Mouse (Mus musculus): Measurements from ENCODE around the gene Smim13. TPM values are rescaled to one million over a fixed set of nuclear protein-coding genes. Genes with fewer than 3 reads are reported as not detected.
"Not testable (repeated sequence)": the region's sequence is repeated elsewhere in the genome, so short reads cannot be mapped to it uniquely, and the experiment has no call there.

The Smim13 gene
- polyA plus RNA-seq, 1 experiment from 2014 or later: 13.6 TPM

DNA sequence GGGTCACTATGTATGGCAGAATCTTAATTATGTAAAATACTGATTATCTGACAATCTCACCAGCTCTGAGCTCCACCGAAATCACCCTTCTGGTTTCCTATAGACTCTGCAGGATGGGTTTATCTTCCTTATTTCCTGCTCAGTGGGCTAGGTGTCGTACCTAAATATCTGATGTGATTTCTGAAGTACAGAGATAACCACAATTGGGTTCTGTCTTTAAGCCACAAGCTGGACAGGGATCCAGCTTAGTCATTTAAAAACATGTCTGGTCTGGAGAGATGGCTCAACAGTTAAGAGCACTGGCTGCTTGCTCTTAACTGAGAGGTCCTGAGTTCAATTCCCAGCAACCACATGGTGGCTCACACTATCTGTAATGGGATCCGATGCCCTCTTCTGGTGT lies 7.3 kb downstream of the Smim13 start:
- no peaks in the 10 kb centered on the region for H3K9me3 ChIP-seq (replicated peaks)
- no peak overlapping the region for H3K27ac ChIP-seq (ENCODE audit: poor library complexity, severe bottlenecking)
- H3K36me3 ChIP-seq: no peaks in the 10 kb centered on the region
- no peak overlapping the region for H3K4me2 ChIP-seq
- no peak overlapping the region for H3K9ac ChIP-seq
- H3K4me3 ChIP-seq: no peak overlapping the region
- WGBS: 74% methylated on average over 3 of the region's 3 CpGs
- H3K27me3 ChIP-seq (replicated peaks): no peaks in the 10 kb centered on the region
- peaks cover 11% of the 10 kb centered on the region for H3K4me1 ChIP-seq (replicated peaks)
- no peak for ATAC-seq (ENCODE audit: insufficient number of reproducible peaks, low FRiP score)

DNA sequence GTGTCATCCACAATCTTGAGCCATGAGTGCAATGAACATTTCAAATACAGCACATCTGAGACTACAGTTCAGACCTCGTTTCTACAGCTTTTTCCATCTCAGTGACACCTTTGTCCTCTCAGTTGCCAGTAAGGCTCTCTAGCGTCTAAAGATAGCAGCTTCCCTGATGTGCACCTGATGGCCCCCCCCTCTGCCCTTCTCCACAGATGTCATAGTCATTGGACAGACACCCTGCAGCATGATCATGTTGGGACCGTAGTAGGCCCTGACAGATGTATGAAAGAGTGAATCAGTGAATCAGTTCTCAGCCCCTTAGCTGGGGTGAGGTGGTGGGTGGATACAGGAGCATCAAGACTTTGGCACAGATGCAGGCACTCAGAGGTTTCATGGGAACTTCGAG lies 8.2 kb downstream of the Smim13 start:
- WGBS: 62% methylated on average over 4 of the region's 4 CpGs
- no peak for ATAC-seq (ENCODE audit: insufficient number of reproducible peaks, low FRiP score)
- no peaks in the 10 kb centered on the region for H3K9me3 ChIP-seq (replicated peaks)

DNA sequence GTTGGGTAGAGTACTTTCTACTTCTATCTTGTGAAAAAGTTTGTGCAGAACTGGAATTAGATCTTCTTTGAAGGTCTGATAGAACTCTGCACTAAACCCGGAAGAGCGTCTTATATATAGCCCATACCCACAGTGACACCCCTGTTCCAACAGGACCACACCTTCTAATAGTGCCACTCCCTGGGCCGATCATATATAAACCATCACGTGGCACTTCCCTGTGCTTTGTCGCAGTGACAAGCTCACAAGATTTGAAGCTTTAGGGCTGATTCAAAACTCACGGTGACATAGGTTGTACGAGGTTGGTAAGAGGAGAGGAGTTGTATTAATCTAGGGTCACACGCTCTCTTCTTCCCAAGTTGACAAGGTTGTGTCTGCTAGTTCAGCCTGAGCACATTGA lies 12.0 kb downstream of the Smim13 start:
- not testable (repeated sequence) for H3K4me3 ChIP-seq; ATAC-seq (ENCODE audit: insufficient number of reproducible peaks, low FRiP score); H3K36me3 ChIP-seq; H3K4me2 ChIP-seq; H3K27me3 ChIP-seq (replicated peaks); H3K27ac ChIP-seq (ENCODE audit: poor library complexity, severe bottlenecking); H3K9me3 ChIP-seq (replicated peaks); H3K9ac ChIP-seq
- H3K4me1 ChIP-seq (replicated peaks): peaks cover 10% of the 10 kb centered on the region; the same call in 1 of the 2 replicates
- WGBS: 87% methylated on average over 8 of the region's 8 CpGs

More for the DNA sequence above, 8.2 kb downstream of the Smim13 start:
- Histone ChIP-seq H3K36me3 (no peaks in the 10 kb centered on the region), H3K9ac (no peak overlapping the region), H3K4me1 (replicated peaks) (peaks cover 7% of the 10 kb centered on the region; the same call in 1 of the 2 replicates), H3K4me3 (no peak overlapping the region), H3K27ac (ENCODE audit: poor library complexity, severe bottlenecking) (no peak overlapping the region), H3K4me2 (no peak overlapping the region), H3K27me3 (replicated peaks) (no peaks in the 10 kb centered on the region)

DNA sequence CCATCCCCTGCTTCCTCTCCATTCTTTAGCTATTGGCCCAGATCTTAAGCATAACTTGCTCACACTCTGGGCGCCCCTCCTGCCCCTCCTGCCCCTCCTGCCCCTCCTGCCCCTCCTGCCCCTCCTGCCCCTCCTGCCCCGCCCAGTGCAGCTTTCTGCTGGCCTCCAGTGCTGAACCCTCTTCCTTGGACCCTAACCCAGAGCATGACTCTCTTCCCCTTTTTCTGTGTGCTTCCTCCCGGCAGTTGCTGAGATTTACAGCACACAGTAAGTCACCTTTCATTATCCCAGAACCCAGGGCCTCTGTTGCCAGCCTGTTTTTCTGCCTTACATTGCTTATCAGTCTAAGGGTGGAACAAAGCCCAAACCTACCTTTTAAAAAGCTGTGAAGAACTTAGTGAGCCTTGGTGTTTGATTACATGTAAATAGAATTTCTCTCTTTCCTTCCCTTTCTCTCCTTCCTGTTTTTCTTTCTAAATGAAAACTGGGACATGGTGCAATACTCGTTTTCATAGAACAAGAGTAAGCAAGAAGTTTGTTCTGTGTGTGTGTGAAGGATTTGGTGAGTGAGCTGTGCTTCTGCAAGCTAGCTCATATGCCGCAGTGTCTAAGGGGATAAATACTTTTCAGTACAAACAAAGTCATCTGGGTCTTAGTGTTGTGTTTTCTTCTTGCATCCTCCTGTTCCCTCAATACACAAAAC lies 13.8 kb downstream of the Smim13 start:
- no peak for ATAC-seq (ENCODE audit: insufficient number of reproducible peaks, low FRiP score)
- Histone ChIP-seq H3K27ac (ENCODE audit: poor library complexity, severe bottlenecking) (no peak overlapping the region), H3K9me3 (replicated peaks) (no peaks in the 10 kb centered on the region; the same call in 1 of the 2 replicates), H3K4me3 (no peak overlapping the region), H3K36me3 (no peaks in the 10 kb centered on the region), H3K9ac (no peak overlapping the region), H3K4me2 (no peak overlapping the region), H3K27me3 (replicated peaks) (no peaks in the 10 kb centered on the region), H3K4me1 (replicated peaks) (peaks cover 9% of the 10 kb centered on the region)
- 71% methylated on average over 5 of the region's 5 CpGs for WGBS

DNA sequence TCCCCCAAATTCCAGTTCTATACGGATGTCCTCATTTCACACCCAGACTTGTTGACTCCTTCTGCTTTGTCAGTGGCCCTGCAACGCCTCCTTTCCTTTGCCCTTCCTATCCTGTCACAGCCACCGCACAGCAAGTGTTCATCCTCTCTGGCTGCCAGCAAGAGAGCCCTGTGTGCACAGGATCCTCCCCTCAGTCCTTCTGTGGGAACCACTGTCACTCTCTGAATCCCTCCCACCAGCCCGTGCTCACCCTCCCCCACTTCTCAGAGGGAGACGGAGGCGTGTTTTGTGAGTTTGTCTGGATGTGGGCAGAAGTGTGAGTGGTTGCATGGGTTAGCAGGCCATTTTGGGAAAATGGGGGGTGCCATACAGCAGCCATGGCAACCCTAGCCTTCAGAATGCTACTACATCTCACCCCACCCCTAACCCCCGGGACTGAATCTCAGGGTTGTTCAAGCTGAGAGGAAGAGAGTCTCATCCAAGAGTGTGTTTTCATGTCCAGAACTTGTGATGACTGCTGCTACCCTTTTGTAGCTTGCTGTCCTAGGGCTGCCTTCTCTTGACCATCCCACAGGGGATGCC lies 18.3 kb downstream of the Smim13 start:
- Histone ChIP-seq H3K4me2 (0 out of 2 replicates have a peak overlapping the region, but pooled peaks have one; percentile 25), H3K4me1 (replicated peaks) (peaks cover 9% of the 10 kb centered on the region), H3K9ac (no peak overlapping the region), H3K9me3 (replicated peaks) (no peaks in the 10 kb centered on the region; the same call in 1 of the 2 replicates), H3K4me3 (no peak overlapping the region), H3K36me3 (no peaks in the 10 kb centered on the region), H3K27me3 (replicated peaks) (no peaks in the 10 kb centered on the region), H3K27ac (ENCODE audit: poor library complexity, severe bottlenecking) (no peak overlapping the region)
- ATAC-seq (ENCODE audit: insufficient number of reproducible peaks, low FRiP score): no peak
- 36% methylated on average over 7 of the region's 7 CpGs for WGBS

DNA sequence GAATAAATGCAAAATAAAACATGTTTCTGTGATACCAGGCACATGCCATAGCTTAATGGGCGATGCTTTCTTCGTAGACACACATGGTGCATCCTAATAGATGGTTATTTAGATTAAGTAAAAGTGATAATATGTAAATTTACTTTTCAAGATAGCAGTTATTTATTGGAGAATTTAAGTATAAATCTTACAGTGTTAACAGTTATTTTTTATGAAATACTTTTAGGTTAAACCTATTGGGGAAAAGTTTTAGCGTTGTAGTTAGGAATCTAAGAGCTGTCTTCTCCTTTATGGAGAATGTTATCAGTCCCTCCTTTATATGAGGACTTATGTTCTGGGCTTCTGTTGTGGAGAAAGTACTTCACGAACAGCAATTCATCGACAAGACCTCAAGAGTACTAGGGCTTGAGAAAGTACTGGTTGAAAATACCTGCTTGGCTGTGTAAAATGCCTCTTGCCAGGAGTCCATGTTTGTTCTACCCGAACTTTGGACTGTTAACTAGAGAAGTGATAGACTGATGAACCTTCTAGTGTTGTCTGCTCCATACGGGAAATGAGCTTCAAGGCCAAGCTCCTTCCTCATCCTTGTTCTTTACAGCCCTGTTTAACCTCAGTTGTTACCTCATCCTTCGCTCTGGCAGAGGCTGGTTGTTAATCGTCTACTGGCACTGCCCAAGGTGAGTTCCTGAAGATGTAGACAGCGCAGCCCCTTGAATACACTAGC lies 24.4 kb downstream of the Smim13 start, which contains the start of gene Gm17364:
Gm17364 (minus strand) TSS at position 51 of the 724 bp plus-strand sequence.
- Histone ChIP-seq H3K27ac (ENCODE audit: poor library complexity, severe bottlenecking) (no peak within 1 kb of the TSS), H3K4me1 (replicated peaks) (no peaks in the 10 kb centered on the region), H3K36me3 (peaks cover 8% of the 10 kb centered on the region), H3K9ac (no peak within 1 kb of the TSS), H3K9me3 (replicated peaks) (peaks cover 7% of the 10 kb centered on the region; the same call in 1 of the 2 replicates), H3K4me3 (no peak within 1 kb of the TSS), H3K27me3 (replicated peaks) (no peaks in the 10 kb centered on the region), H3K4me2 (no peak within 1 kb of the TSS)
- no peak for ATAC-seq (ENCODE audit: insufficient number of reproducible peaks, low FRiP score)
- 87% methylated on average over 10 of the region's 10 CpGs for WGBS

DNA sequence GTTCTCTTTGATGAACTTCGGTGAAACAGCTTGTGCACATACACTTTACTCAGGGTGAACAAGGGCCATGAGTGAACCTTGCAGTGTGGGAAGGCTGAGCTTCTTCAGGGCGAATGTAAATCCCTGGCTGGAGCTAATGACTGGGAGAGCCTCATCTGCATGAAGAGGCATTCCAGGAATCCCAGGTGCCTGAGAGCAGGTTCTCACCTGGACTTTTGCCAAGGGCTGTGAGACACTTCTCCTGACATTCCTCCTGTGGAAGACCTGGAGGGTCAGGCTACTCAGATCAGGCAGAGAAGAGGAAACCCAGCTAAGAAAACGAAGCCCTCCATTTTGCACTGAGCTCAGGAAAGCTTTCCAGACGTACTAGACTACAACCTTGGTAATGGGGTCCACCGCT lies 31.1 kb downstream of the Smim13 start:
- H3K4me2 ChIP-seq: no peak overlapping the region
- no peak overlapping the region for H3K9ac ChIP-seq
- peaks cover 7% of the 10 kb centered on the region for H3K4me1 ChIP-seq (replicated peaks)
- 66% methylated on average over 5 of the region's 5 CpGs for WGBS
- H3K36me3 ChIP-seq: no peaks in the 10 kb centered on the region
- H3K27me3 ChIP-seq (replicated peaks): peaks cover 5% of the 10 kb centered on the region; the same call in 1 of the 2 replicates
- no peak overlapping the region for H3K4me3 ChIP-seq
- peaks cover 7% of the 10 kb centered on the region; the same call in 1 of the 2 replicates for H3K9me3 ChIP-seq (replicated peaks)
- no peak for ATAC-seq (ENCODE audit: insufficient number of reproducible peaks, low FRiP score)
- H3K27ac ChIP-seq (ENCODE audit: poor library complexity, severe bottlenecking): no peak overlapping the region

DNA sequence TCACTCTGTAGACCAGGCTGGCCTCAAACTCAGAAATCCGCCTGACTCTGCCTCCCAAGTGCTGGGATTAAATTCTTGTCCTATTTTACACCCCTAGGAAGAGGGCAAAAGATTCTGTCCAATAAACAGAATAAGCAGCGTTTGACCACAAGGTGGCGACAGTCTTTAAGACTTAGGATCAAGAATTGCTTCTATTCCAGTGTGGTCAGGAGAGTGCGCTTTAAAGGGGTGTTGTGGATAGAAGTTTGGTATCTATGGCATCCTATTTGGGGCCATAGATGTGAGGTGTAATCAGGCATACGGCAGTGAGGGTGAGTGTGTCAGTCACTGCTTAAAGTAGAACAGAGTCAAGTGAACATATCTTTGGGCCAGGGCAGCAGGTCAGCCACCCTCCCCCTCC lies 33.6 kb downstream of the Smim13 start:
- WGBS: 19% methylated on average over 5 of the region's 5 CpGs

DNA sequence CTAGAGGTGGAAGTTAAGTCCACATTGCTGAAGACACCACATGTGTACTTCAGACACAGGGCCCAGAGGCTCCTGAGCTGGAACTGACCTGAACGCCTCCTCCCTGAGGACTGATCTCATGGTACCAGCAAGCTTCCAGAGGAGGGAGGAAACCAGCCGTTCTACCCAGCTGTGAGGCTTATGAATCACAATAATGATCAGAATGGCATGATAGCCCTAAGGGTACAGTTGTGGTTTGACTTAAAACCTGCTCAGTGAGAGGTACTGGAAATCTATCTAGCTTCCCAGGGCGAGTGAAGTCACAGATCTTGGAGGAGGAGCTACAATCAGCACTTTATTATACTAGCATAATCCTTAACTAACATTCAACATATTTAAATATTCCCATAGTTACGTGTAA lies 35.8 kb downstream of the Smim13 start:
- no peak overlapping the region for H3K4me2 ChIP-seq
- peaks cover 15% of the 10 kb centered on the region for H3K4me1 ChIP-seq (replicated peaks)
- no peak overlapping the region for H3K27ac ChIP-seq (ENCODE audit: poor library complexity, severe bottlenecking)
- no peaks in the 10 kb centered on the region for H3K36me3 ChIP-seq
- ATAC-seq (ENCODE audit: insufficient number of reproducible peaks, low FRiP score): no peak
- H3K9me3 ChIP-seq (replicated peaks): no peaks in the 10 kb centered on the region
- H3K9ac ChIP-seq: no peak overlapping the region
- WGBS: 69% methylated on average over 4 of the region's 4 CpGs
- H3K4me3 ChIP-seq: no peak overlapping the region
- 0 out of 2 replicates have a peak, but pooled peaks cover 4% of the 10 kb centered on the region for H3K27me3 ChIP-seq (replicated peaks)

More for the DNA sequence above, 33.6 kb downstream of the Smim13 start:
- H3K4me3 ChIP-seq: no peak overlapping the region
- ATAC-seq (ENCODE audit: insufficient number of reproducible peaks, low FRiP score): no peak
- no peak overlapping the region for H3K9ac ChIP-seq
- no peaks in the 10 kb centered on the region for H3K36me3 ChIP-seq
- peaks cover 5% of the 10 kb centered on the region; the same call in 1 of the 2 replicates for H3K27me3 ChIP-seq (replicated peaks)
- H3K4me2 ChIP-seq: no peak overlapping the region
- H3K9me3 ChIP-seq (replicated peaks): peaks cover 2% of the 10 kb centered on the region; the same call in 1 of the 2 replicates
- peaks cover 15% of the 10 kb centered on the region for H3K4me1 ChIP-seq (replicated peaks)
- no peak overlapping the region for H3K27ac ChIP-seq (ENCODE audit: poor library complexity, severe bottlenecking)

DNA sequence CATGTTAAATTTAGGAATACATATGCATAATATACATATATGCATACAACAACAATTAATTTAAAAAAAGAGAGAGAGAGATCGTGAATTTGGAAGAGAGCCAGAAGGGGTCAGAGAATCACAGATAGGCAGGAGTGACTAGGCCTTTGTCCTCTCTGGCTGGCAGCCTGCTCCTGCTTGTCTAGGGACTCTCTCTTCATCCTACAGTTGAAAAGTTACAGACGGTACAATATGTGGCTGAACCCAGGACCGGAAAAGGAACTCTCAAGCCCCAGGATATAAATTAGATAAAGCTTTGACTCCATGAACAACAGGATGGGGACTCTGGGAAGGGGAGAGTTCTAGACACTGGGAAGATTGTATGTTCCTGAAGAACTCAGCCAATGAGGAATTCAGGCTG lies 36.6 kb downstream of the Smim13 start:
- no peak overlapping the region for H3K9ac ChIP-seq
- WGBS: 50% methylated on average over 3 of the region's 3 CpGs
- H3K4me1 ChIP-seq (replicated peaks): peaks cover 15% of the 10 kb centered on the region
- 0 out of 2 replicates have a peak, but pooled peaks have one; percentile 66 for ATAC-seq (ENCODE audit: insufficient number of reproducible peaks, low FRiP score)
- no peak overlapping the region for H3K4me2 ChIP-seq
- peak overlapping the region; percentile 36; the same call in 1 of the 2 replicates for H3K27ac ChIP-seq (ENCODE audit: poor library complexity, severe bottlenecking)
- no peak overlapping the region for H3K4me3 ChIP-seq
- no peaks in the 10 kb centered on the region for H3K36me3 ChIP-seq
- no peaks in the 10 kb centered on the region for H3K27me3 ChIP-seq (replicated peaks)
- H3K9me3 ChIP-seq (replicated peaks): no peaks in the 10 kb centered on the region

DNA sequence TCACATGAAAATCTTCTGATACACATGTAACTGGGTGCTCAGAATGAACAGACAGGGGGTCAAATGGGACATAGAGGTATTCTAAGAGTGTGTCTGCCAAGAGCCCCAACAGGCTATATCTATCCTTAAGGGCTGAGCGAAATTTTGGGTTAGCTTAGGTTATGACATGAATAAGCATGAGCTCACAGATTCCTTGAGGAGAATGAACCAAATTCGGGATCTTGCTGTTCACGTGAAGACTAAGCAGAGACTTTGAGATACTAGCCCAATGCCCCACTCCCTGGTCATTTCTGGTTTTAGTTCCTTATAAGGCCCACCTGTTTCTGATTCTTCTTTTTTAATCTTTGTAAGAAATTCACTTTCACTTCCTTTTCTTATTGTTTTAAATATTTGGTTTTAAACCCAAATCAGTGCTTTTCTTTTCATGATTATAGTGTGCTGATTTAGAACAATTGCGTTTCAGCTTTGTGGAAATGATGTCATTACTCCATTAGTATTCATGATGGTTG lies 41.9 kb downstream of the Smim13 start:
- H3K36me3 ChIP-seq: no peaks in the 10 kb centered on the region
- no peak overlapping the region for H3K4me3 ChIP-seq
- H3K27me3 ChIP-seq (replicated peaks): no peaks in the 10 kb centered on the region; the same call in 1 of the 2 replicates
- no peak overlapping the region for H3K27ac ChIP-seq (ENCODE audit: poor library complexity, severe bottlenecking)
- no peak overlapping the region for H3K4me2 ChIP-seq
- 0 out of 2 replicates have a peak, but pooled peaks cover 4% of the 10 kb centered on the region for H3K4me1 ChIP-seq (replicated peaks)
- H3K9me3 ChIP-seq (replicated peaks): no peaks in the 10 kb centered on the region
- 74% methylated on average over 4 of the region's 4 CpGs for WGBS
- ATAC-seq (ENCODE audit: insufficient number of reproducible peaks, low FRiP score): no peak
- H3K9ac ChIP-seq: no peak overlapping the region

Measured in heart, embryonic 12.5 days (tissue).